Mouse (Mus musculus): ENCODE measurements around the gene Lat.

DNA sequence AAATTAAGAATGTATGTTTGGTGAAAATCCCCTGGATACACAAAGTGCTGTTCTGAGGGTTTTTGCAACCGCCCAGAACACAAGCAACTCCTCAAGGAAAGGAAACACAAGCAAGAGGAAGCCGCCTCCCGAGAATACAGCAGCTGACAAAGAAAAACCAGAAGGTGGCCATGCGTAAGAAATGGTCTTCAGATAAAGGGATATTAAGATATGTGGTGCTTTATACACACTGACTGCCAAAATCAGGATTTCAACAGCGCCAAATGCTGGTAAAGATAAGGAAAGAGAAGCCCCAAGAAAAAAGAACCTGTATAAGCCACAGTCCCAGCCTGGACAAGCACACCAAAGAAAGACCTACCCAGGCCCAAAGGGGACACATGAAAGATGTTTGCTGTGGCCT, 14.2 kb upstream of the Lat start:
- TF ChIP-seq CTCF (conservative IDR thresholded peaks at IDR 0.05; ENCODE audit: insufficient read depth, insufficient read length, low read depth, low read length) (no peak), POLR2A (IDR thresholded peaks at IDR 0.05; ENCODE audit: low read depth, low read length) (no peak)

All from kidney, adult 2 months (tissue).